Mouse (Mus musculus) limb, embryonic 14.5 days (tissue): ENCODE measurements around the gene Slc25a39. TPM values are rescaled to one million over a fixed set of nuclear protein-coding genes. Genes with fewer than 3 reads are reported as not detected.

Experiments used
- ATAC-seq: fragments of 200-750 bp; cut with Nextera tagmentation; 2 replicates; pipeline ENCODE4 v1.8.0; 2017; ENCODE audit warnings: low read depth, moderate number of reproducible peaks, moderate TSS enrichment; ENCODE audit not compliant: low FRiP score
- DNase-seq: peaks from one replicate; pipeline ENCODE4 v3.0.0-alpha.2; 2015; ENCODE audit warnings: low spot score
- H3K27ac ChIP-seq: fragments of 300-500 bp; sonication (generic); replicated peaks from 2 replicates; pipeline ENCODE4 v1.5.1; 2014; ENCODE audit warnings: low read depth, mild to moderate bottlenecking, low read length, moderate library complexity, mixed read lengths
- H3K27me3 ChIP-seq: fragments of 300-500 bp; sonication (generic); 2 replicates; pipeline ENCODE4 v1.6.1; 2014; ENCODE audit warnings: low read length, mixed read lengths; ENCODE audit not compliant: control insufficient read depth, insufficient read depth
- H3K36me3 ChIP-seq: fragments of 300-500 bp; sonication (generic); 2 replicates; pipeline ENCODE4 v1.6.1; 2014; ENCODE audit warnings: mild to moderate bottlenecking, low read length, moderate library complexity, mixed read lengths; ENCODE audit not compliant: control insufficient read depth, insufficient read depth
- H3K4me1 ChIP-seq: fragments of 300-500 bp; sonication (generic); 2 replicates; pipeline ENCODE4 v1.6.1; 2014; ENCODE audit warnings: antibody characterized with exemption, low read length, mixed read lengths; ENCODE audit not compliant: control insufficient read depth, insufficient read depth
- H3K4me2 ChIP-seq: fragments of 300-500 bp; sonication (generic); replicated peaks from 2 replicates; pipeline ENCODE4 v1.6.1; 2014; ENCODE audit warnings: low read depth, mild to moderate bottlenecking, low read length, moderate library complexity; ENCODE audit not compliant: severe bottlenecking
- H3K4me3 ChIP-seq: fragments of 300-500 bp; sonication (generic); replicated peaks from 2 replicates; pipeline ENCODE4 v1.5.1; 2014; ENCODE audit warnings: low read length
- H3K9ac ChIP-seq: fragments of 300-500 bp; sonication (generic); 2 replicates; pipeline ENCODE4 v1.6.1; 2014; ENCODE audit warnings: mild to moderate bottlenecking, low read depth, low read length, moderate library complexity; ENCODE audit not compliant: severe bottlenecking
- H3K9me3 ChIP-seq: fragments of 300-500 bp; sonication (generic); 2 replicates; pipeline ENCODE4 v1.6.1; 2016; ENCODE audit warnings: low read length; ENCODE audit not compliant: control insufficient read depth
- POLR2A ChIP-seq: fragments of 200-500 bp; IDR thresholded peaks from 2 replicates; pipeline ENCODE4 v1.8.0; 2012; ENCODE audit warnings: inconsistent platforms, mild to moderate bottlenecking, moderate library complexity, borderline replicate concordance; ENCODE audit not compliant: insufficient read depth, insufficient read length; ENCODE audit errors: extremely low read depth
- WGBS: fragments of 180-500 bp; shearing (Covaris S2); extraction: QIAGEN DNeasy Blood & Tissue Kit; methylation state at CpG from one replicate; pipeline ENCODE4 v1.1.7; 2014; 5-methylcytosine and 5-hydroxymethylcytosine counted together
- polyA plus RNA-seq, 2 experiments: library from polyadenylated mRNA; depleted of rRNA in 1 of 2; stranded (reverse) in 1 of 2; unstranded in 1 of 2; fragments of >200 nt; fragmentation: Nextera tagmentation in 1 of 2; extraction: Ambion mirVana in 1 of 2; gene quantifications; 2 replicates each; pipeline versions ENCODE4 v1.2.1 to v1.2.3; 2012 to 2014

The Slc25a39 gene
- polyA plus RNA-seq, 2 experiments: 120 to 179 TPM

DNA sequence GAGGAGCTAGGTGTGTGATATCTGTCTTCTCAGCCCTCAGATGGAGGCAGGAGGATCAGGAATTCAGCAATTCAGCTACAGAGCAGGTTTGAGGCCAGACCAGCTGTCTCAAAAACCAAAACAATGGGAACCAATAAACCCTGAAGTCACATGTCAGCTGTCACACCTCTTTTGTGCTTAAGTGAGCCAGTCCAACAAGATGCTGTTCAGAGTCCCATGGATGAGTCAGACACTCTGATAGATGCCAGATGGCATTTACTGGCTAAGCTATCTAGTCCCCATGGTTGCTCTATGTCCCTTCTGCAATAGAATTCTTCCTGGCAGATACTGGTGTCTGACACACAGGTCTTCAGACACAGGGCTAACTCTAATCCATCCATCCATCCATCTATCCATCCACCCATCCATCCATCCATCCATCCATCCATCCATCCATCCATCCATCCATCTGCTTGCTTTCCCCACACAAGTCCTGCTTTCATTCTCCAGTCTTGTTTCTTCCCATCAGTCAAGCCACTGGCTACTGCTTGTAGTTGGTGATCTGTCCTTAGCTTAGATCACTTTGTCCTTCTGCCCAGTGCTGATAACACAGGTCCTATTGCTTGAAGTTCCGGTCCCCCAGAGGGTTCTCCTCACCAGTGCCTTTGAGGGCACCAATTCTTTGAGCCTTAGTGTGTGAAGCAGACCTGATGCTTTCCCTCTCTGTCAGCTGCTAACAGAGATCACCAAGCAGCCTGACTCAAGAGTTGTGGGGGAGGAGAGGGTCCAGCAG lies 24.2 kb downstream of the Slc25a39 start:
- Histone ChIP-seq H3K36me3 (no peaks in the 10 kb centered on the region), H3K4me1 (no peaks in the 10 kb centered on the region), H3K4me3 (no peak overlapping the region), H3K9ac (no peak overlapping the region), H3K4me2 (no peak overlapping the region), H3K9me3 (no peaks in the 10 kb centered on the region), H3K27ac (no peak overlapping the region), H3K27me3 (no peaks in the 10 kb centered on the region)
- no peak for DNase-seq
- WGBS: 79% methylated on average over 1 of the region's 1 CpGs
- ATAC-seq: no peak
- no peak for TF ChIP-seq POLR2A

GRCm38 (mm10) chr11:102382794-102383193 lies 25.0 kb downstream of the Slc25a39 start:
- no peak for TF ChIP-seq POLR2A
- DNase-seq (no peak), ATAC-seq (no peak)
- WGBS: 81% methylated on average over 3 of the region's 3 CpGs
- Histone ChIP-seq H3K27ac (no peak overlapping the region), H3K27me3 (no peaks in the 10 kb centered on the region), H3K9ac (no peak overlapping the region), H3K9me3 (no peaks in the 10 kb centered on the region), H3K4me3 (no peak overlapping the region), H3K4me1 (no peaks in the 10 kb centered on the region), H3K4me2 (no peak overlapping the region), H3K36me3 (no peaks in the 10 kb centered on the region)

DNA sequence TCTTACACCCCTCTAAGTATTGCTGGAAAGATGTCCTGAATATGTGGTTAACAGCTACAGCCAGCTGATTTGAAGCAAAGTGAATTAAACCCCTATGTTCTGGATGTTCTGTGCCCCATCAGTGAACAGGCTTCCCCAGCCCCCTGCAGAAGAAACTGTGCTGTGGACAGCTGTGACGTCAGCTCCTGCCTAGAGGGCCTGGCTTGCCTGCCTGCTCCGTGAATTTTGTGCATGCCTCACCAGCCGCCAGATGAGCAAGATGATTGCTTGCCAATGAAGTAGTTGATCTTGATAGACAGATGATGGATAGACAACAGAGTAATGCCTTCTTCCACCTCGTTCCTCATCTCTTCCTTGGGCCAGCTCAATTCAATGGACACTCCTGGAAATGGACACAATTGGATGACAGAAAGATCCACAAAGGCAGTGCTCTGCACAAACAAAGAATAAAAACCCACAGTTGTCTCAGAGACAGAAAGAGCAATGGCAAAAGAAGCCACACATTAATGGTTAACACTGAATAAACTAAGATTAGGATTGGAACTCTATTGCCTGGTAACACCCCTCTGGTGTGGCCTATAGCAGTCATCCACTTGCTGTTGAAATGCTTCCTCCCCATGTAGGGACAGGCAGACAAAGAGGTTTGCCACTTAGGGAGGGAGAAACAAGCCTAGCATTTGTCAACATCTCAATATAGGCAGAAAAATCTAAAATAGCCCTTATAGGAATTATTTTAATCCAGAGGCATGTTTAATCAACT lies 26.2 kb downstream of the Slc25a39 start:
- ATAC-seq (no peak), DNase-seq (no peak)
- Histone ChIP-seq H3K4me1 (no peaks in the 10 kb centered on the region), H3K27me3 (no peaks in the 10 kb centered on the region), H3K9ac (no peak overlapping the region), H3K4me3 (no peak overlapping the region), H3K9me3 (no peaks in the 10 kb centered on the region), H3K27ac (no peak overlapping the region), H3K4me2 (no peak overlapping the region), H3K36me3 (no peaks in the 10 kb centered on the region)
- TF ChIP-seq POLR2A: no peak
- 44% methylated on average over 4 of the region's 4 CpGs for WGBS

DNA sequence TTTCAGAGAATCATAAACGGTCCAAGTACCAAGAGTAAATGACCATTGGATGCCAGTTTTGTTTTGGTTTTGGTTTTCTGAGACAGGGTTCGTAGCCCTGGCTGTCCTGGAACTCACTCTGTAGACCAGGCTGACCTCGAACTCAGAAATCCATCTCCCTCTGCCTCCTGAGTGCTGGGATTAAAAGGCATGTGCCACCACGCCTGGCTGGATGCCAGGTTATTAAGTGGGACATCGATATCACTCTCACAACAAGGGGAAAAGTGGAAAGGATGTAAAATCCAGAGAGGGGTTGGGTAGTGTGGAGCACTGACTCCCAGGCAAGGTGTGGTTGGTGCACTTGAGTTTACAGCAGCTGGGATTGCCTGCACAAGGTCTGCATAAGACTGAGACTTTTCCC lies 27.7 kb downstream of the Slc25a39 start:
- H3K9ac ChIP-seq: no peak overlapping the region
- H3K4me2 ChIP-seq: no peak overlapping the region
- H3K4me1 ChIP-seq: peaks cover 8% of the 10 kb centered on the region
- no peak overlapping the region for H3K27ac ChIP-seq
- H3K9me3 ChIP-seq: no peaks in the 10 kb centered on the region
- no peaks in the 10 kb centered on the region; the same call in 1 of the 2 replicates for H3K27me3 ChIP-seq
- WGBS: 66% methylated on average over 5 of the region's 5 CpGs
- DNase-seq: no peak
- no peak for TF ChIP-seq POLR2A
- no peak overlapping the region for H3K4me3 ChIP-seq
- ATAC-seq: no peak
- no peaks in the 10 kb centered on the region for H3K36me3 ChIP-seq

DNA sequence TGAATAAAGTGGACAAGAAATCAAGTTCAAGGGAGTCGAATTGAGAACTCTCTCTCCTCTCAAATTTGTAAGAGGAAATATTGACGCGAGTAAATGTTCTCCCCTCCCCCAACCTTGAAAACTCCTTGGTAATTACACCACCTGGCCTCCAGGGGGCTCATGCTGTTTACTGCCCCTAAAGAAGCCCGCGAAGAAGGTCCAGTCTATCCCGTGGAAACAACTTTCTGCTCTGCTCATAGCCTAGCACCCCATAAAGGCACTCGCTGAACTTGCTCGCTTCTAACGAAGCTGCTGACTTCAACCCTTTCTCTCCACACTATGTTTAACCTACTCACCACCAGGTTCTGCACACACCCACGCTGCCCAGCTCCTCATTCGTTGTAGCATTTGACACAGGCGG lies 30.6 kb downstream of the Slc25a39 start:
- ATAC-seq (no peak), DNase-seq (no peak)
- WGBS: 58% methylated on average over 12 of the region's 12 CpGs
- peaks cover 10% of the 10 kb centered on the region for H3K4me1 ChIP-seq
- no peaks in the 10 kb centered on the region for H3K9me3 ChIP-seq
- H3K4me2 ChIP-seq: no peak overlapping the region
- no peaks in the 10 kb centered on the region for H3K36me3 ChIP-seq
- H3K27ac ChIP-seq: no peak overlapping the region
- H3K9ac ChIP-seq: no peak overlapping the region
- no peaks in the 10 kb centered on the region; the same call in 1 of the 2 replicates for H3K27me3 ChIP-seq
- H3K4me3 ChIP-seq: no peak overlapping the region
- TF ChIP-seq POLR2A: no peak
